Mouse (Mus musculus) small intestine, adult 2 months (tissue): ENCODE results near the gene Iqca.

Source experiments
- CTCF ChIP-seq: fragments of 200-500 bp; IDR thresholded peaks from 2 replicates; pipeline ENCODE4 v1.5.1; 2012; ENCODE audit warnings: low read depth, mild to moderate bottlenecking, control low read depth, inconsistent platforms, low read length, moderate library complexity, mixed read lengths; ENCODE audit not compliant: insufficient replicate concordance, insufficient read length; ENCODE audit errors: extremely low read depth
- POLR2A ChIP-seq: fragments of 200-500 bp; IDR thresholded peaks from 2 replicates; pipeline ENCODE4 v1.6.1; 2012; ENCODE audit warnings: low read depth, mild to moderate bottlenecking, control low read depth, inconsistent platforms, low read length, moderate library complexity

GRCm38 (mm10) chr1:90174338-90174737 is 21.1 kb upstream of the Iqca start:
- TF ChIP-seq POLR2A (no peak), CTCF (no peak)
